In the genomic region with DNA sequence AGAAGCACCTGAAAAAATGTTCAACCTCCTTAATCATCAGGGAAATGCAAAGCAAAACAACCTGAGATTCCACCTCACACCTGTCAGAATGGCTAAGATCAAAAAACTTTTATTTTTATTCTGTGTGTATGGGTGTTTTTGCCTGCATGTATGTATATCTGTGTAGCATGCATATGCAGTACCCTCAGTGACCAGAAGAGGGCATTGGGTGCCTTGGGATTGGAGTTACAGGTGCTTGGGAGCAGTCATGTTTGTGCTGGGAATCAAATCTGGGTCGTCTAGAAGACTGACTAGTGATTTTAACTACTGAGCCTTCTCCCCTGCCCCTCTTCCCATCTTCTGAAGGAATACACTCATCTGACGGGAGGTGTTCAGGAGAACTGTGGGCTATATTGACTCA, we compare ENCODE assay signal across 17 mouse cellular contexts. TPM values are rescaled to one million over a fixed set of nuclear protein-coding genes. Genes with fewer than 3 reads are reported as not detected.
DNase-seq lines count a peak whose midpoint lies in the region; ATAC-seq and TF ChIP-seq lines count a peak whose summit lies in the region.
"Had no signal": no experiment of that assay in that cellular context is flagged by ENCODE, and none has a peak within 500 bp of the region (broad histone marks: within the 10 kb centered on the region; RNA-seq: fewer than 3 reads in every experiment).

No protein-coding gene starts in this region.

- TF ChIP-seq CTCF in gastrocnemius, adult 2 months (IDR thresholded peaks at IDR 0.05): peak; percentile 21; the same call in 1 of the 2 replicates
- TF ChIP-seq CTCF in liver, postnatal 0 days (IDR thresholded peaks at IDR 0.05; ENCODE audit: low read depth): peak; percentile 52

- no peak for TF ChIP-seq EP300 in liver, postnatal 0 days (IDR thresholded peaks at IDR 0.05; ENCODE audit: low read depth)

- no peaks in the 10 kb centered on the region for H3K36me3 ChIP-seq in liver, postnatal 0 days (replicated peaks; ENCODE audit: insufficient read depth, low read length)
- H3K36me3 ChIP-seq: lung, embryonic 15.5 days had no signal

- DNase-seq in gastrocnemius, adult 2 months: no peak
- DNase-seq in gastrocnemius, adult 18-20 months (ENCODE audit: low spot score): no peak
- no peak for DNase-seq in liver, postnatal 0 days
- DNase-seq in liver (no peak), ES-CJ7 (ENCODE audit: low read depth, low spot score) (peak; percentile 64)
- peak; percentile 6 for DNase-seq in naive thymus-derived CD4-positive, alpha-beta T cell, adult 2 months (ENCODE audit: low read depth)
- no peak for DNase-seq in ovary, postnatal 36 days (ENCODE audit: low spot score)
- DNase-seq in kidney, adult 8-10 months: no peak
- DNase-seq: cerebellum, adult 2 months; heart, postnatal 36 days; kidney, adult 11 months; layer of hippocampus, adult 9-11 months; right cerebral cortex, postnatal 4 days had no signal

- no peaks in the 10 kb centered on the region for H3K27me3 ChIP-seq in liver, postnatal 0 days (ENCODE audit: insufficient read depth, low read length)
- H3K27me3 ChIP-seq: lung, embryonic 15.5 days had no signal

- WGBS in liver, postnatal 0 days (ENCODE audit: insufficient replicate concordance): 70% methylated on average over 2 of the region's 2 CpGs

- no peaks in the 10 kb centered on the region for H3K9me3 ChIP-seq in liver, postnatal 0 days (ENCODE audit: low read length)
- H3K9me3 ChIP-seq: lung, embryonic 15.5 days had no signal

- H3K27ac ChIP-seq in gastrocnemius, adult 2 months: no peak overlapping the region
- no peak overlapping the region for H3K27ac ChIP-seq in liver, postnatal 0 days (ENCODE audit: low read depth)
- H3K27ac ChIP-seq: lung, embryonic 15.5 days had no signal

- ATAC-seq in liver, postnatal 0 days: no peak

- no peak overlapping the region for H3K9ac ChIP-seq in liver, postnatal 0 days (replicated peaks)
- H3K9ac ChIP-seq: lung, embryonic 15.5 days had no signal

- H3K4me2 ChIP-seq in liver, postnatal 0 days (ENCODE audit: low read depth, low read length): no peak overlapping the region
- H3K4me2 ChIP-seq: lung, embryonic 15.5 days had no signal

- intact Hi-C loops in gastrocnemius, adult 2 months (cut with DNase I): no loop called here

- no peak overlapping the region for H3K4me3 ChIP-seq in gastrocnemius, adult 2 months
- H3K4me3 ChIP-seq in liver, postnatal 0 days (ENCODE audit: low read depth, low read length): no peak overlapping the region
- H3K4me3 ChIP-seq: lung, embryonic 15.5 days had no signal

- H3K4me1 ChIP-seq in liver, postnatal 0 days (ENCODE audit: insufficient read depth): no peaks in the 10 kb centered on the region
- H3K4me1 ChIP-seq: lung, embryonic 15.5 days had no signal

RNA-seq across cellular contexts. Expression of gene Ano2, which starts 36.2 kb away (rescaled TPM):
- not detected for total RNA-seq in gastrocnemius, adult 2 months (2021)
- total RNA-seq in gastrocnemius, adult 18-20 months (2021): not detected
- polyA plus RNA-seq in liver, postnatal 0 days (2015; fragmentation: Nextera tagmentation; extraction: Ambion mirVana): not detected in 2 replicates
- total RNA-seq: granulocyte monocyte progenitor cell, adult 5-6 weeks; heart, postnatal 36 days; megakaryocyte-erythroid progenitor cell, adult 5-6 weeks had no signal
- polyA plus RNA-seq: C2C12 had no signal

Comparison
In these comparisons a context has a peak if more than half of its experiments do, and no peak if none do; other contexts are left out.
1. DNase-seq: peak in ES-CJ7 (single experiment) and naive thymus-derived CD4-positive, alpha-beta T cell, adult 2 months (single experiment); none in gastrocnemius, adult 2 months (single experiment), gastrocnemius, adult 18-20 months (single experiment), liver, postnatal 0 days (single experiment), liver (single experiment), ovary, postnatal 36 days (single experiment) and kidney, adult 8-10 months (0 of 2).